14 mouse cellular contexts compared by ENCODE assay signal in genomic region chr13:53068461-53068860, GRCm38 (mm10).
DNase-seq lines count a peak whose midpoint lies in the region; ATAC-seq and TF ChIP-seq lines count a peak whose summit lies in the region.
"Had no signal": no experiment of that assay in that cellular context is flagged by ENCODE, and none has a peak within 500 bp of the region (broad histone marks: within the 10 kb centered on the region; RNA-seq: fewer than 3 reads in every experiment).

No protein-coding gene starts in this region.

- H3K9me3 ChIP-seq in kidney, postnatal 0 days (replicated peaks; ENCODE audit: low read length), result no peaks in the 10 kb centered on the region
- no peaks in the 10 kb centered on the region for H3K9me3 ChIP-seq in forebrain, embryonic 16.5 days (ENCODE audit: control insufficient read depth, low read length)
- H3K9me3 ChIP-seq: embryonic facial prominence, embryonic 10.5 days; hindbrain, embryonic 12.5 days had no signal

- no peak overlapping the region for H3K4me3 ChIP-seq in kidney, adult 2 months (ENCODE audit: insufficient read depth, low read depth, low read length)
- no peak overlapping the region for H3K4me3 ChIP-seq in kidney, postnatal 0 days (replicated peaks; ENCODE audit: low read depth, low read length)
- no peak overlapping the region for H3K4me3 ChIP-seq in forebrain, embryonic 16.5 days (replicated peaks; ENCODE audit: low read length)
- H3K4me3 ChIP-seq: embryonic facial prominence, embryonic 10.5 days; hindbrain, embryonic 12.5 days; megakaryocyte, embryonic 14.5 days had no signal

- H3K4me1 ChIP-seq in kidney, adult 2 months (ENCODE audit: control insufficient read depth, insufficient read depth, low read length), result peaks cover 24% of the 10 kb centered on the region
- H3K4me1 ChIP-seq in kidney, postnatal 0 days (replicated peaks; ENCODE audit: insufficient read depth, low read length), result 0 out of 2 replicates have a peak, but pooled peaks cover 11% of the 10 kb centered on the region
- H3K4me1 ChIP-seq in forebrain, embryonic 16.5 days (replicated peaks; ENCODE audit: control insufficient read depth, insufficient read depth, low read length), result no peaks in the 10 kb centered on the region
- H3K4me1 ChIP-seq: megakaryocyte, embryonic 14.5 days had no signal

- DNase-seq in adrenal gland, postnatal 10 days, result peak; percentile 15
- no peak for DNase-seq in adrenal gland, adult 18-20 months (ENCODE audit: low spot score in 2 of 2)
- peak; percentile 51 for DNase-seq in kidney, adult 2 months
- no peak for DNase-seq in kidney, adult 18-20 months
- peak; percentile 40 for DNase-seq in kidney, postnatal 0 days (ENCODE audit: low spot score)
- DNase-seq in retina, embryonic 14.5 days (ENCODE audit: low spot score), result peak; percentile 44
- DNase-seq in frontal cortex, postnatal 36 days (ENCODE audit: low spot score in 2 of 2), result no peak
- DNase-seq: thymus, adult 18-20 months had no signal

- TF ChIP-seq POLR2A in kidney, adult 2 months (IDR thresholded peaks at IDR 0.05; ENCODE audit: low read depth, low read length), result no peak

- H3K27ac ChIP-seq in kidney, adult 2 months (ENCODE audit: insufficient read depth, low read depth, low read length), result peak overlapping the region; percentile 83
- no peak overlapping the region for H3K27ac ChIP-seq in kidney, postnatal 0 days
- H3K27ac ChIP-seq in forebrain, embryonic 16.5 days (ENCODE audit: low read length), result no peak overlapping the region
- H3K27ac ChIP-seq: embryonic facial prominence, embryonic 10.5 days; hindbrain, embryonic 12.5 days had no signal

- WGBS in kidney, adult 2 months, result 55% methylated on average over 8 of the region's 8 CpGs
- WGBS in kidney, postnatal 0 days, result 51% methylated on average over 8 of the region's 8 CpGs
- WGBS in forebrain, embryonic 16.5 days, result 51% methylated on average over 8 of the region's 8 CpGs

- TF ChIP-seq CTCF in kidney, adult 2 months (conservative IDR thresholded peaks at IDR 0.05; ENCODE audit: insufficient read depth, insufficient read length, low read depth, low read length), result no peak
- TF ChIP-seq CTCF in kidney, postnatal 0 days (IDR thresholded peaks at IDR 0.05; ENCODE audit: low read depth), result no peak

- no peak overlapping the region for H3K9ac ChIP-seq in kidney, postnatal 0 days (ENCODE audit: low read depth, low read length)
- H3K9ac ChIP-seq in forebrain, embryonic 16.5 days (replicated peaks; ENCODE audit: low read depth, low read length), result no peak overlapping the region
- H3K9ac ChIP-seq: hindbrain, embryonic 12.5 days had no signal

- ATAC-seq in kidney, postnatal 0 days (replicated peaks; ENCODE audit: low FRiP score, low read depth), result 0 out of 2 replicates have a peak, but pooled peaks have one; percentile 36
- ATAC-seq in forebrain, embryonic 16.5 days, result no peak
- ATAC-seq: intestine, postnatal 0 days had no signal

- no peaks in the 10 kb centered on the region for H3K27me3 ChIP-seq in kidney, adult 2 months (replicated peaks; ENCODE audit: control insufficient read depth, insufficient read depth, low read length)
- no peaks in the 10 kb centered on the region for H3K27me3 ChIP-seq in kidney, postnatal 0 days (ENCODE audit: insufficient read depth, low read length)
- no peaks in the 10 kb centered on the region for H3K27me3 ChIP-seq in forebrain, embryonic 16.5 days (replicated peaks; ENCODE audit: control insufficient read depth, insufficient read depth, low read length)
- H3K27me3 ChIP-seq: hindbrain, embryonic 12.5 days had no signal

- H3K4me2 ChIP-seq in kidney, postnatal 0 days (ENCODE audit: low read length), result no peak overlapping the region
- no peak overlapping the region for H3K4me2 ChIP-seq in forebrain, embryonic 16.5 days (ENCODE audit: low read length)
- H3K4me2 ChIP-seq: hindbrain, embryonic 12.5 days; liver, embryonic 11.5 days had no signal

- H3K36me3 ChIP-seq in kidney, adult 2 months (ENCODE audit: control insufficient read depth, insufficient read depth, low read length), result no peaks in the 10 kb centered on the region
- no peaks in the 10 kb centered on the region for H3K36me3 ChIP-seq in kidney, postnatal 0 days (ENCODE audit: insufficient read depth, low read length)
- no peaks in the 10 kb centered on the region for H3K36me3 ChIP-seq in forebrain, embryonic 16.5 days (ENCODE audit: control insufficient read depth, insufficient read depth)
- H3K36me3 ChIP-seq: embryonic facial prominence, embryonic 10.5 days; hindbrain, embryonic 12.5 days had no signal

Comparison
In these comparisons a context has a peak if more than half of its experiments do, and no peak if none do; other contexts are left out.
1. DNase-seq: peak in adrenal gland, postnatal 10 days (single experiment), kidney, adult 2 months (single experiment), kidney, postnatal 0 days (single experiment) and retina, embryonic 14.5 days (single experiment); none in adrenal gland, adult 18-20 months (0 of 2), kidney, adult 18-20 months (single experiment) and frontal cortex, postnatal 36 days (0 of 2).